Mouse (Mus musculus) lung, adult 2 months (tissue): ENCODE data around the gene Fez2.

Experiments
- CTCF ChIP-seq: fragments of 200-500 bp; IDR thresholded peaks from 2 replicates; pipeline ENCODE4 v1.5.1; 2011; ENCODE audit warnings: mild to moderate bottlenecking, low read length, control low read depth; ENCODE audit not compliant: insufficient read depth
- POLR2A ChIP-seq: fragments of 200-500 bp; IDR thresholded peaks from 2 replicates; pipeline ENCODE4 v1.6.1; 2011; ENCODE audit warnings: low read depth, mild to moderate bottlenecking, control low read depth, low read length, borderline replicate concordance; ENCODE audit errors: extremely low read depth

DNA sequence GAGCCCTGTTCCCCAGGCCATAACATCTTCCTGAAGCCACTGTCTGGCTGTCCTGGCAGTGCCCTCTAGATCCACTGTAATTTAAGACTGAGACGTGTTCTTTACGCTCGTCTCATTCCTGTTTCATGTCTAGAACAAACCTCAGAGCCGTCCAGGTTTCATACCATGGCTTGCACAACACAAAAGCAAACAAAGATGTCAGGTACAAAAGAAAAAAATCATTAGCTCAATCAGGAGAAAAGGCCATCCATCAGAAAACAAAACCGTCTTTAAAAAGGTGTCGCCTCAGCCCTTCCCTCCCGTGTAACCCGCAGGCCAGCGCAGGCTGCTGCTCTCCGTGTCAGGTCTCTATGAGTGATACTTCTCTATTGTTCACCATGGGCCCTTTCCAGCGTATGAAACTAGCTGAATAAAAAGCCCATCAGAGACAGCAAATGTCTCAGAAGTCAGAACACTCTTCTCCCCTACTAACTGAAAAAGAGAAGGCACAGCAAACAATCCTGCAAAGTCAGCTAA is 38.2 kb downstream of the Fez2 start:
- TF ChIP-seq POLR2A: no peak
- TF ChIP-seq CTCF: no peak
